Mouse (Mus musculus) adrenal gland, postnatal 36 days (tissue): Measurements from ENCODE around the gene Pknox1. TPM values are rescaled to one million over a fixed set of nuclear protein-coding genes. Genes with fewer than 3 reads are reported as not detected.

ENCODE experiments used
- DNase-seq, 2 experiments: peaks; one replicate each; pipeline ENCODE4 v3.0.0; 2021; ENCODE audit warnings: mixed read lengths in 1 of 2
- microRNA-seq: library from miRNA; unstranded; fragments of <30 nt; microRNA quantifications from one replicate; pipeline ENCODE4 v1.2.0, GENCODE M21; 2021
- total RNA-seq, 2 experiments: library from RNA; stranded (reverse); gene quantifications; 2 replicates each; pipeline ENCODE4 v1.2.3; 2021

Gene Pknox1
- total RNA-seq, 2 experiments from 2014 or later = 19.9 to 24.0 TPM

GRCm38 (mm10) chr17:31646199-31647002, 81.9 kb downstream of the Pknox1 start:
- no peak for DNase-seq

DNA sequence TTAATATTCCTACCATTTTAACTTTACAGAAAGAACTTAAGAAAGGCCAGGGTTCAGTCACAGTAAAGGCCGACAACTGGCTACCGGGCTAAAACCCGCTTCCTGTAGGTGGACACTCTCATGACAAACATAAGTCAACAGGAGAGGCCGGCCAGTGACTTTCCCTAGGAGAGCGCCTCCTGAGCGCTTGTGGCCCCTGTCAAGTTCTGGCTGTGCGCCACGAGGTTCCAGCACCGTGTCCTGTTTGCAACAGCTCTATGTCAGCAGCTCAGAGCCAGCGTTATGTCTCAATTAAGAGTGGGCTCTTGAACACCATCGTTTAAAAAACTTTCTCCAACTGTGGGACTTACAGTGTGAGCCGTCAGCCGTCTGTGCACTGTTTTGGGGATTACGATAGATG, 87.6 kb downstream of the Pknox1 start:
- DNase-seq = no peak

- DNase-seq = no peak
These were observed 88.7 kb downstream of the Pknox1 start for GRCm38 (mm10) chr17:31653277-31653676.

GRCm38 (mm10) chr17:31655366-31655765, 90.8 kb downstream of the Pknox1 start:
- DNase-seq = peak; percentile 22 to 46

- no peak for DNase-seq
These were observed 92.1 kb downstream of the Pknox1 start for GRCm38 (mm10) chr17:31656682-31657081.

Small RNA genes within 50 kb of the gene (microRNA-seq; reads per million reads assigned to microRNA genes)
- not detected for gene Gm24970

Other genes starting within 250 kb of the Pknox1 start
- gene Pde9a, start 178.5 kb upstream of the Pknox1 start, total RNA-seq = 1 to 10 TPM; 3.2 to 3.7 TPM
- 10 to 100 TPM; 20.5 to 24.0 TPM for gene Wdr4, start 44.8 kb upstream of the Pknox1 start, total RNA-seq
- 100 to 1,000 TPM; 372 to 422 TPM for gene Ndufv3, start 44.6 kb upstream of the Pknox1 start, total RNA-seq
- 1 to 10 TPM; 2.3 to 6.1 TPM for gene Cbs, start 72.5 kb downstream of the Pknox1 start, total RNA-seq
- 100 to 1,000 TPM; 158 to 159 TPM for gene U2af1, start 94.2 kb downstream of the Pknox1 start, total RNA-seq
- gene Cryaa, start 113.1 kb downstream of the Pknox1 start, total RNA-seq = not detected